7 mouse cellular contexts compared by ENCODE assay signal in genomic region chr9:65908394-65909300, GRCm38 (mm10). TPM values are rescaled to one million over a fixed set of nuclear protein-coding genes. Genes with fewer than 3 reads are reported as not detected.
A peak's percentile ranks its signal among the peaks of the same experiment; 100 is the strongest.
DNase-seq lines count a peak whose midpoint lies in the region; ATAC-seq and TF ChIP-seq lines count a peak whose summit lies in the region.

Gene Trip4 (minus strand): TSS chr9:65908794.
Gene Csnk1g1 (plus strand): TSS chr9:65908924.

- no peak for TF ChIP-seq POLR2A in small intestine, adult 2 months (IDR thresholded peaks at IDR 0.05; ENCODE audit: low read depth, low read length)

- no peaks in the 10 kb centered on the region for H3K9me3 ChIP-seq in embryonic facial prominence, embryonic 10.5 days
- no peaks in the 10 kb centered on the region for H3K9me3 ChIP-seq in intestine, postnatal 0 days (ENCODE audit: control insufficient read depth)
- no peaks in the 10 kb centered on the region for H3K9me3 ChIP-seq in midbrain, embryonic 12.5 days

- peak; percentile 73 for TF ChIP-seq CTCF in intestine, postnatal 0 days (IDR thresholded peaks at IDR 0.05; ENCODE audit: low read depth)
- TF ChIP-seq CTCF in small intestine, adult 2 months (IDR thresholded peaks at IDR 0.05; ENCODE audit: extremely low read depth, insufficient read length, insufficient replicate concordance, low read depth, low read length) = peak; percentile 29; the same call in 1 of the 2 replicates

- intact Hi-C loops in left cerebral cortex, postnatal 4 days (cut with DNase I) = loop anchor here (5.0 kb wide), 1 partner anchor 99 kb away; no protein-coding TSS in a partner anchor

- peak within 1 kb of the TSS; percentile 89 for H3K4me3 ChIP-seq in embryonic facial prominence, embryonic 10.5 days
- H3K4me3 ChIP-seq in intestine, postnatal 0 days (ENCODE audit: low read depth, low read length) = peak within 1 kb of the TSS; percentile 86
- peak within 1 kb of the TSS; percentile 89 for H3K4me3 ChIP-seq in midbrain, embryonic 12.5 days
- H3K4me3 ChIP-seq in small intestine, adult 2 months (ENCODE audit: low read depth, low read length) = peak within 1 kb of the TSS; percentile 90

- H3K9ac ChIP-seq in intestine, postnatal 0 days (ENCODE audit: low read depth, low read length) = peak within 1 kb of the TSS; percentile 83
- H3K9ac ChIP-seq in midbrain, embryonic 12.5 days (replicated peaks) = peak within 1 kb of the TSS; percentile 89

- H3K27ac ChIP-seq in embryonic facial prominence, embryonic 10.5 days (replicated peaks) = peak within 1 kb of the TSS; percentile 92
- H3K27ac ChIP-seq in intestine, postnatal 0 days (ENCODE audit: low read depth, low read length) = peak within 1 kb of the TSS; percentile 82
- H3K27ac ChIP-seq in midbrain, embryonic 12.5 days (replicated peaks) = peak within 1 kb of the TSS; percentile 77
- H3K27ac ChIP-seq in small intestine, adult 2 months (ENCODE audit: insufficient read depth, low read depth, low read length) = peak within 1 kb of the TSS; percentile 58

- H3K4me1 ChIP-seq in embryonic facial prominence, embryonic 10.5 days = peaks cover 16% of the 10 kb centered on the region; the same call in 1 of the 2 replicates
- no peaks in the 10 kb centered on the region for H3K4me1 ChIP-seq in intestine, postnatal 0 days (replicated peaks; ENCODE audit: control insufficient read depth, insufficient read depth, low read length)
- peaks cover 15% of the 10 kb centered on the region; the same call in 1 of the 2 replicates for H3K4me1 ChIP-seq in midbrain, embryonic 12.5 days
- H3K4me1 ChIP-seq in small intestine, adult 2 months (ENCODE audit: control insufficient read depth, insufficient read depth, insufficient read length, low read length) = peaks cover 2% of the 10 kb centered on the region; the same call in 1 of the 2 replicates

- H3K4me2 ChIP-seq in intestine, postnatal 0 days (replicated peaks; ENCODE audit: low read depth) = peak within 1 kb of the TSS; percentile 94
- H3K4me2 ChIP-seq in midbrain, embryonic 12.5 days (replicated peaks) = peak within 1 kb of the TSS; percentile 80

- peak; percentile 95 for DNase-seq in adrenal gland, postnatal 10 days
- DNase-seq in embryonic facial prominence, embryonic 10.5 days (ENCODE audit: low spot score) = peak; percentile 96
- DNase-seq in gonadal fat pad, adult 2 months (ENCODE audit: low read depth) = peak; percentile 73
- DNase-seq in left cerebral cortex, postnatal 4 days = peak; percentile 97

- 1% methylated on average over 38 of the region's 38 CpGs for whole genome bisulfite sequencing in embryonic facial prominence, embryonic 10.5 days
- under 1% methylated on average over 37 of the region's 38 CpGs for WGBS in intestine, postnatal 0 days
- under 1% methylated on average over 38 of the region's 38 CpGs for WGBS in midbrain, embryonic 12.5 days
- 1% methylated on average over 38 of the region's 38 CpGs for WGBS in small intestine, adult 2 months

- peaks cover 32% of the 10 kb centered on the region for H3K36me3 ChIP-seq in embryonic facial prominence, embryonic 10.5 days (replicated peaks)
- no peaks in the 10 kb centered on the region for H3K36me3 ChIP-seq in intestine, postnatal 0 days (ENCODE audit: control insufficient read depth, insufficient read depth)
- H3K36me3 ChIP-seq in midbrain, embryonic 12.5 days = peaks cover 12% of the 10 kb centered on the region; the same call in 1 of the 2 replicates
- 0 out of 2 replicates have a peak, but pooled peaks cover under 1% of the 10 kb centered on the region for H3K36me3 ChIP-seq in small intestine, adult 2 months (ENCODE audit: control insufficient read depth, insufficient read depth, low read length)

- peak; percentile 98 for ATAC-seq in intestine, postnatal 0 days
- ATAC-seq in midbrain, embryonic 12.5 days (ENCODE audit: low FRiP score, low read depth) = peak; percentile 99

- H3K27me3 ChIP-seq in embryonic facial prominence, embryonic 10.5 days (replicated peaks; ENCODE audit: low read depth, poor library complexity, severe bottlenecking) = no peaks in the 10 kb centered on the region
- H3K27me3 ChIP-seq in intestine, postnatal 0 days (replicated peaks; ENCODE audit: control insufficient read depth, insufficient read depth, low read length) = no peaks in the 10 kb centered on the region
- H3K27me3 ChIP-seq in midbrain, embryonic 12.5 days = no peaks in the 10 kb centered on the region
- no peaks in the 10 kb centered on the region for H3K27me3 ChIP-seq in small intestine, adult 2 months (ENCODE audit: control insufficient read depth, insufficient read depth, low read length)

RNA-seq across cellular contexts. Expression of gene Trip4, which starts in this region (rescaled TPM):
- total RNA-seq in adrenal gland, postnatal 10 days (2021) = 10 to 100 TPM; 28.0 to 32.3 TPM
- polyA plus RNA-seq in embryonic facial prominence, embryonic 10.5 days (2016; fragmentation: Nextera tagmentation; extraction: Ambion mirVana) = 31.7 and 34.1 TPM in 2 replicates
- polyA plus RNA-seq in gonadal fat pad, adult 2 months (2012; rRNA removed) = 16.9 and 18.3 TPM in 2 replicates
- 13.1 and 13.4 TPM in 2 replicates for polyA plus RNA-seq in intestine, postnatal 0 days (2015; fragmentation: Nextera tagmentation; extraction: Ambion mirVana)
- 10 to 100 TPM; 35.8 to 41.2 TPM for total RNA-seq in left cerebral cortex, postnatal 4 days (2021)
- polyA plus RNA-seq in midbrain, embryonic 12.5 days (2016; fragmentation: Nextera tagmentation; extraction: Ambion mirVana) = 36.7 and 39.0 TPM in 2 replicates
- polyA plus RNA-seq in small intestine, adult 2 months (2012; rRNA removed) = 1.6 and 3.3 TPM in 2 replicates

RNA-seq across cellular contexts. Expression of gene Csnk1g1, which starts in this region (rescaled TPM):
- total RNA-seq in adrenal gland, postnatal 10 days (2021) = 10 to 100 TPM; 15.7 to 24.2 TPM
- 18.7 and 19.4 TPM in 2 replicates for polyA plus RNA-seq in embryonic facial prominence, embryonic 10.5 days (2016; fragmentation: Nextera tagmentation; extraction: Ambion mirVana)
- polyA plus RNA-seq in gonadal fat pad, adult 2 months (2012; rRNA removed) = 6.3 and 6.6 TPM in 2 replicates
- polyA plus RNA-seq in intestine, postnatal 0 days (2015; fragmentation: Nextera tagmentation; extraction: Ambion mirVana) = 5.7 and 7.2 TPM in 2 replicates
- total RNA-seq in left cerebral cortex, postnatal 4 days (2021) = 10 to 100 TPM; 61.8 to 66.1 TPM
- polyA plus RNA-seq in midbrain, embryonic 12.5 days (2016; fragmentation: Nextera tagmentation; extraction: Ambion mirVana) = 24.1 and 27.6 TPM in 2 replicates
- polyA plus RNA-seq in small intestine, adult 2 months (2012; rRNA removed) = 1.5 and 3.2 TPM in 2 replicates

Comparison
In these comparisons a context has a peak if more than half of its experiments do, and no peak if none do; other contexts are left out.
1. Peak in every context shown above with its lines: DNase-seq, ATAC-seq, H3K4me3 ChIP-seq and H3K27ac ChIP-seq.